Mouse (Mus musculus) lung, postnatal 0 days (tissue): ENCODE results near the gene Fcrl6.

Experiments used
- CTCF ChIP-seq: IDR thresholded peaks from 2 replicates; pipeline ENCODE4 v1.5.1; 2016; ENCODE audit warnings: antibody characterized with exemption, mild to moderate bottlenecking
- EP300 ChIP-seq: IDR thresholded peaks from 2 replicates; pipeline ENCODE4 v1.6.1; 2016; ENCODE audit warnings: antibody characterized with exemption, mild to moderate bottlenecking, control low read depth

DNA sequence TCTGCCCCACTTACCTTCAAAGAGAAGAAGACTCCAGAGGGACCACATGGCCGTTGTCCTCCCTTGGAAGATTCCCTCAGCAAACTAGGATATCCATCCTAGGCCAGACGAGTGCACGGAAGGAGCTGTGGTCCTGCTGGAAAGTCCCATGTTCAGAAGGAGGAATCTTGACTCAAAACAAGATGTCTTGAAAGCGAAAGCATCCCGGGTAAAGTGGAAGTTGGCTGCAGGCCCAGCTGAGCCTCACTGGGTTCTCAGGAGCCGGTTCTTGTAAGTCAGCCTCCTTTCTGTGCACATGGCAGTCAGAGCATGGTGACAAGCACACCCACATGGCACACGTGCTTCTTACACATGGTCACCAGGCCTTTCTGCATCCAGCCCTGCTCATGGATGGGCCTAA, 12.0 kb downstream of the Fcrl6 start, which contains the start of gene Slamf8:
- TF ChIP-seq CTCF (no peak), EP300 (no peak)
